Mouse (Mus musculus): ENCODE measurements around the gene Rpl3. TPM values are rescaled to one million over a fixed set of nuclear protein-coding genes. Genes with fewer than 3 reads are reported as not detected.

The Rpl3 gene
- polyA plus RNA-seq, 1 experiment from 2014 or later, result 1,289 TPM

DNA sequence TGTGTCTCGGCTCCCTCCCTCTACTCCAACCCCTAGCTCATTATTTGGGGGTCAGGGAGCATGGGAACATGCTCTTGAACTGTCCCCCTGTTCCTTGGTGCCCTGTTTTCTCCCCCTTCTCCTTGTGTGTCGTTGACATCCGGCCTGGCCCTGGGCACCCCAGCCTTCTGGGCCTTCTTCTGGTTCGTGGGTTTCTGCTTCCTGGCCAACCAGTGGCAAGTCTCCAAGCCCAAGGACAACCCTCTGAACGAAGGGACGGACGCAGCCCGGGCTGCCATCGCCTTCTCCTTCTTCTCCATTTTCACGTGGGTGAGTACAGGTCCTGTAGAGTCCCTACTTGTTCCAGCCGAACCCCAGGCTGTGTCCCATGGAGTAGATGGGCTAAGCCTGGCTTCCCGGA is 19.8 kb upstream of the Rpl3 start:
- Histone ChIP-seq H3K4me1 (ENCODE audit: control insufficient read depth, insufficient read depth, low read length) (no peaks in the 10 kb centered on the region), H3K27ac (replicated peaks; ENCODE audit: low read depth, low read length) (no peak overlapping the region), H3K9me3 (replicated peaks; ENCODE audit: control insufficient read depth, low read length) (no peaks in the 10 kb centered on the region), H3K27me3 (ENCODE audit: control insufficient read depth, insufficient read depth, low read length) (no peaks in the 10 kb centered on the region), H3K4me3 (ENCODE audit: low read depth, low read length) (no peak overlapping the region), H3K4me2 (ENCODE audit: low read depth, low read length) (no peak overlapping the region), H3K9ac (replicated peaks; ENCODE audit: low read length) (no peak overlapping the region), H3K36me3 (replicated peaks; ENCODE audit: control insufficient read depth, insufficient read depth, low read depth, low read length) (no peaks in the 10 kb centered on the region)
- no peak for ATAC-seq (replicated peaks; ENCODE audit: insufficient number of reproducible peaks, low FRiP score, low TSS enrichment, low read depth)
- DNase-seq (ENCODE audit: low spot score), result no peak
- 84% methylated on average over 12 of the region's 12 CpGs for WGBS

DNA sequence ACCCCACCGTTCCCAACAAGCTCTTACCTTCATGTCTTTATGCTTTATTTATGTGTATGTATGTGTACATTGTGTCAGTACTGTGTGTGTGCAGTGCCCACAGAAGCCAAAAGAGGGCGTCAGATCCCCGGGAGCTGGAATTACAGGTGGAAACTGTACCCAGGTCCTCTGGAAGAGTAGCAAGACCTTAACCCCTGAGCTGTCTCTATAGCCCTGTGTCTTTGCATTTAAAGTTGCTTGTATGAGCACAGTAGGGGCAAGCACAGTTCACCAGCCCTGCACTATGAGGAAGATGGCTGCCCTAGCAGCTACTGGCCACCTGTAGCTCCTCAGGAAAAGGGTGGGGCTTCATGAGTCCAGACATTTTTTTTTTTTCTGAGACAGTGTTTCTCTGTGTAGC is 15.9 kb upstream of the Rpl3 start:
- Histone ChIP-seq H3K9me3 (replicated peaks; ENCODE audit: control insufficient read depth, low read length) (no peaks in the 10 kb centered on the region), H3K36me3 (replicated peaks; ENCODE audit: control insufficient read depth, insufficient read depth, low read depth, low read length) (no peaks in the 10 kb centered on the region), H3K4me1 (ENCODE audit: control insufficient read depth, insufficient read depth, low read length) (no peaks in the 10 kb centered on the region), H3K27me3 (ENCODE audit: control insufficient read depth, insufficient read depth, low read length) (no peaks in the 10 kb centered on the region), H3K27ac (replicated peaks; ENCODE audit: low read depth, low read length) (no peak overlapping the region), H3K4me2 (ENCODE audit: low read depth, low read length) (no peak overlapping the region), H3K9ac (replicated peaks; ENCODE audit: low read length) (no peak overlapping the region), H3K4me3 (ENCODE audit: low read depth, low read length) (no peak overlapping the region)
- no peak for ATAC-seq (replicated peaks; ENCODE audit: insufficient number of reproducible peaks, low FRiP score, low TSS enrichment, low read depth)
- 87% methylated on average over 3 of the region's 3 CpGs for WGBS
- DNase-seq (ENCODE audit: low spot score), result no peak

DNA sequence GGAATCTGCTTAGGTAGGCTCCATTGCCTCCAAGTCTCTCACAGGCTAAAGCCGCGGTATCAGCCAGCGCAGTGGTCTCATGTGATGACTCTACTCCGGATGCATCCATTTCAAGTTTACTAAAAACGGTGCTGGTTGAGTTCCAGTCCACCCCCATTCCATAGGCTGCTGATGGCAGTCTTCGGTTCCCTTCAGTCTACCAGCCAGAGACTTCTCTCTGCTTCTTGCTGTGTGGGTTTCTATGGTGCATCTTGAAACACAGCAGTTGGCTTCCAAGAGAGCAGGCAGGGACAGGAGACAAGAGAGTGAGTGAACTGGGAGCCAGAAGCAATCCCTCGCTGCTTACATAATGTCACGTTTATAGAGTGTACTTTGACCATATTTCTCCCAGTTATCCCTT is 15.5 kb upstream of the Rpl3 start:
- H3K9ac ChIP-seq (replicated peaks; ENCODE audit: low read length), result no peak overlapping the region
- WGBS, result 94% methylated on average over 8 of the region's 8 CpGs
- no peaks in the 10 kb centered on the region for H3K4me1 ChIP-seq (ENCODE audit: control insufficient read depth, insufficient read depth, low read length)
- no peak overlapping the region for H3K27ac ChIP-seq (replicated peaks; ENCODE audit: low read depth, low read length)
- DNase-seq (ENCODE audit: low spot score), result no peak
- H3K9me3 ChIP-seq (replicated peaks; ENCODE audit: control insufficient read depth, low read length), result no peaks in the 10 kb centered on the region
- no peak for ATAC-seq (replicated peaks; ENCODE audit: insufficient number of reproducible peaks, low FRiP score, low TSS enrichment, low read depth)
- no peak overlapping the region for H3K4me3 ChIP-seq (ENCODE audit: low read depth, low read length)
- no peaks in the 10 kb centered on the region for H3K27me3 ChIP-seq (ENCODE audit: control insufficient read depth, insufficient read depth, low read length)
- H3K36me3 ChIP-seq (replicated peaks; ENCODE audit: control insufficient read depth, insufficient read depth, low read depth, low read length), result no peaks in the 10 kb centered on the region
- no peak overlapping the region for H3K4me2 ChIP-seq (ENCODE audit: low read depth, low read length)

DNA sequence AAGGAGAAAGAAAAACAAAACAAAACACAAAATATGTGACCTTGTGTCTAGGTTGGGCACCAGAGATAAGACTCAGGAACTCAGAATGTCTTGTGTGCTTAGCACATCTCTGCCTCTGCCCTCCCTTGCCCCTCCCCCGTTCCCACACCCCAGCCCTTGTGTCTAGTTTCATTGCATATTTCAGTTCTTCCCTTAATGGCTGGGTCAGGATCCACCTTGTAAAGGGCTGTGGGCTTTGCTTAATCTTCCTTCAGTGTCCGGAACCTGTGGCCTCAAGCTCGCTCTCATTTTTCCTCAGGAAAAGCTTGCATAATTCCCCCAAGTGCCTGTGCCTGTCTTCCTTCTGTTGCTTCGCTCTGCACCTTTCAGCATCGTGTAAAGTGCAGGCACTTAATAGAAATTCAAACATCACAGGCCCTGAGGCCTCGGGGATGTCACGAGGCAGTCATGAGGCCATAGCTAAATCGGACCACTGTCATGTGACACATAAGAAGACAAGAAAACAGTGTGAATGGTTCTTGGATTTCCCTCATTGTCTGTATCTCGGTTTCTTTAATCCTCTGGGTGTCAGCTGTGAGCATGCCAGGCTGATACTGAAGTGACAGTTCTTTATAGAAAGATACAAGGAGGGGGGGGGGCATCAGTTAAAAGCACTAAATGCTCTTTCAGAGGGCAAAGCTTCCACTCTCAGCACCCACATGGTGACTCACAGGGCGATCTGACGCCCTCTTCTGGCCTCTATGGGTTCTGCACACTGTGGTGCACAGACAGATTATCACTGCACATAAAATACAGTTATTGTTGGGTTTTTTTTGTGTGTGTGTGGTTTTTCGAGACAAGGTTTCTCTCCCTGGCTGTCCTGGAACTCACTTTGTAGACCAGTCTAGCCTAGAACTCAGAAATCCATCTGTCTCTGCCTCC is 14.1 kb upstream of the Rpl3 start:
- no peak for DNase-seq (ENCODE audit: low spot score)
- Histone ChIP-seq H3K36me3 (replicated peaks; ENCODE audit: control insufficient read depth, insufficient read depth, low read depth, low read length) (no peaks in the 10 kb centered on the region), H3K4me1 (ENCODE audit: control insufficient read depth, insufficient read depth, low read length) (no peaks in the 10 kb centered on the region), H3K27me3 (ENCODE audit: control insufficient read depth, insufficient read depth, low read length) (no peaks in the 10 kb centered on the region), H3K27ac (replicated peaks; ENCODE audit: low read depth, low read length) (no peak overlapping the region), H3K9ac (replicated peaks; ENCODE audit: low read length) (no peak overlapping the region), H3K9me3 (replicated peaks; ENCODE audit: control insufficient read depth, low read length) (no peaks in the 10 kb centered on the region), H3K4me3 (ENCODE audit: low read depth, low read length) (no peak overlapping the region), H3K4me2 (ENCODE audit: low read depth, low read length) (no peak overlapping the region)
- ATAC-seq (replicated peaks; ENCODE audit: insufficient number of reproducible peaks, low FRiP score, low TSS enrichment, low read depth), result no peak
- 72% methylated on average over 12 of the region's 12 CpGs for WGBS

DNA sequence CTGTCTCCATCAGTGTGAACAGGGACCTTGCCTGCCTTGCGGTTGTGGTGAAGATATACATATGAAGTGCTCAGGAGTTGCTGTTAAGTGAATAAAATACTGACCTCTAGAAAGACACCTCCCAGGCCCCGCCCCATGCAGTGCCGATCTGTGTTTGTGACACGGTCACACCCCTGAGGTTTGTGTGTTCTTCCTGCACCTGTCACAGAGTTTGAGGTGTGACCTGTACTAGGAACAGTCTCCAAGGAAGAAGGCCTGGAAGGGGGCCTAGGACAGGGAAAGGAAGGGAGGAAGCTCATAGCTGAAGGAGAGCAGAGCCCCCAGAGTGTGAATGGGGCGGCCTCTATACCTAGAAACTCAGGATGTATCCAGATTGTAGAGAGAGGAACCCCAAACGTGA is 10.8 kb upstream of the Rpl3 start:
- DNase-seq (ENCODE audit: low spot score), result no peak
- 84% methylated on average over 6 of the region's 6 CpGs for WGBS
- H3K36me3 ChIP-seq (replicated peaks; ENCODE audit: control insufficient read depth, insufficient read depth, low read depth, low read length), result no peaks in the 10 kb centered on the region
- H3K4me3 ChIP-seq (ENCODE audit: low read depth, low read length), result no peak overlapping the region
- ATAC-seq (replicated peaks; ENCODE audit: insufficient number of reproducible peaks, low FRiP score, low TSS enrichment, low read depth), result no peak
- H3K9me3 ChIP-seq (replicated peaks; ENCODE audit: control insufficient read depth, low read length), result no peaks in the 10 kb centered on the region
- H3K27ac ChIP-seq (replicated peaks; ENCODE audit: low read depth, low read length), result no peak overlapping the region
- H3K9ac ChIP-seq (replicated peaks; ENCODE audit: low read length), result no peak overlapping the region
- peaks cover 5% of the 10 kb centered on the region for H3K27me3 ChIP-seq (ENCODE audit: control insufficient read depth, insufficient read depth, low read length)
- H3K4me2 ChIP-seq (ENCODE audit: low read depth, low read length), result no peak overlapping the region
- H3K4me1 ChIP-seq (ENCODE audit: control insufficient read depth, insufficient read depth, low read length), result peaks cover under 1% of the 10 kb centered on the region; the same call in 1 of the 2 replicates

DNA sequence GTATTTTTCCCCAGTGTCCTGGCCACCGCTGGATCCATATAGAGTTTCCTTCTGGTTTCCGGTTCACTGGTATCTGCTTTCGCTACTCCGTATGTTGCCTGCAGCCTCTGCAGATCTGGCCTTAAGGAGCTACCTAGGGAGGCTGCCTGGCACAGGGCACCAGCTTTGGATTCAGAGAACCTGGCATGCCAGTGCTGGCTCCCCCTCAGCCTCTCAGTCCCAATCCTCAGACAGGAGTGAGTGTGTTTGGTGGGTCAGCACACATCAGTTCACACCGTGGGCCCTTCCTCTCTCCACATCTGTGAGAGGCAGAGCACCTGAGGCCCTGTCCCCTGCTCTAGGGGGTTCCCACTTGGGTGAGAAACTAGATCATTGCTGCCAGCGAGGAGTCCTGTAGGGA is 9.8 kb upstream of the Rpl3 start:
- Histone ChIP-seq H3K9me3 (replicated peaks; ENCODE audit: control insufficient read depth, low read length) (no peaks in the 10 kb centered on the region), H3K36me3 (replicated peaks; ENCODE audit: control insufficient read depth, insufficient read depth, low read depth, low read length) (no peaks in the 10 kb centered on the region), H3K4me1 (ENCODE audit: control insufficient read depth, insufficient read depth, low read length) (peaks cover 3% of the 10 kb centered on the region), H3K9ac (replicated peaks; ENCODE audit: low read length) (no peak overlapping the region), H3K4me2 (ENCODE audit: low read depth, low read length) (no peak overlapping the region), H3K4me3 (ENCODE audit: low read depth, low read length) (no peak overlapping the region), H3K27me3 (ENCODE audit: control insufficient read depth, insufficient read depth, low read length) (peaks cover 5% of the 10 kb centered on the region), H3K27ac (replicated peaks; ENCODE audit: low read depth, low read length) (no peak overlapping the region)
- 78% methylated on average over 6 of the region's 6 CpGs for WGBS
- DNase-seq (ENCODE audit: low spot score) (no peak), ATAC-seq (replicated peaks; ENCODE audit: insufficient number of reproducible peaks, low FRiP score, low TSS enrichment, low read depth) (no peak)

DNA sequence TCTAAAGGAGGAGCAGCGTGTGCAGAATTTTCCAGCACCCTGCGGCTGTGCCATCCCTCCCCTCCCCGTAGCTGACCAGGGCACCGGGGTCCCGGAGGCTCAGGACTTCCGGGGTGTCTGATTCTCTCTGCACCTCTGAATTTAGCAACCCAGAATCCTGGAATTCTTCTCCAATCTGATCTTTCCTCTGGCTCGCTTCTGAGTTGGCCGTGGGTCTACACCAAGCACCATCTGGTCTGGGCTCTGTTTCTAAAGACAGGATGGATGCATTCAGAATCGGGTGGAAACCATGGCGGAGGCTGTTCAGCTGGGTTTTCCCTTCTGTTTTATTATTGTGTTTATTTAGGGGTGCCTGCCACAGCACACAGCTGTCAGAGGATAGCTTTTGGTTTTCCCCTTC is 9.2 kb upstream of the Rpl3 start:
- Histone ChIP-seq H3K4me1 (ENCODE audit: control insufficient read depth, insufficient read depth, low read length) (peaks cover 3% of the 10 kb centered on the region), H3K9me3 (replicated peaks; ENCODE audit: control insufficient read depth, low read length) (no peaks in the 10 kb centered on the region), H3K4me3 (ENCODE audit: low read depth, low read length) (no peak overlapping the region), H3K27me3 (ENCODE audit: control insufficient read depth, insufficient read depth, low read length) (peaks cover 5% of the 10 kb centered on the region), H3K4me2 (ENCODE audit: low read depth, low read length) (no peak overlapping the region), H3K9ac (replicated peaks; ENCODE audit: low read length) (no peak overlapping the region), H3K27ac (replicated peaks; ENCODE audit: low read depth, low read length) (no peak overlapping the region), H3K36me3 (replicated peaks; ENCODE audit: control insufficient read depth, insufficient read depth, low read depth, low read length) (no peaks in the 10 kb centered on the region)
- no peak for ATAC-seq (replicated peaks; ENCODE audit: insufficient number of reproducible peaks, low FRiP score, low TSS enrichment, low read depth)
- no peak for DNase-seq (ENCODE audit: low spot score)
- WGBS, result 83% methylated on average over 10 of the region's 10 CpGs

DNA sequence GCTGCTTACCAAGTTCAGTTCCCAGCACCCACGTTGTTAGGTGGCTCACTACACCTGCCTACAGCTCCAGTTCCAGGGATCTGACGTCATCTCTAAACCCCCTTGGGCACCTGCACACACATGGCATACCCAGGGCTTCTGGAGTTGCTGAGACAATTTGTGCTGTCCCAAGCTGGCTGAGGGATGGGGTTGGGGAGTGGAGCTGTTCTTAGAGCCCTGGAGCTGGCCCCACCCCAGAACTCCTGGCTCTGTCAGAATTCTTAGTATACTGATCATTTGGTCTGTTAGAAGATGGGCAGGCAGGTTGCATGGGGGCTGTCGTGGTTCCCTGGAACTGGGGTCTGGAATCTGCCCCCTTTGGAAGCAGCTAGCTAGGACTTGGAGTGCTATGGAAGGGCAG is 8.5 kb upstream of the Rpl3 start:
- H3K4me1 ChIP-seq (ENCODE audit: control insufficient read depth, insufficient read depth, low read length), result peaks cover 3% of the 10 kb centered on the region
- no peaks in the 10 kb centered on the region for H3K9me3 ChIP-seq (replicated peaks; ENCODE audit: control insufficient read depth, low read length)
- WGBS, result 81% methylated on average over 3 of the region's 3 CpGs
- H3K27ac ChIP-seq (replicated peaks; ENCODE audit: low read depth, low read length), result no peak overlapping the region
- DNase-seq (ENCODE audit: low spot score), result no peak
- no peak overlapping the region for H3K4me3 ChIP-seq (ENCODE audit: low read depth, low read length)
- no peak overlapping the region for H3K4me2 ChIP-seq (ENCODE audit: low read depth, low read length)
- H3K27me3 ChIP-seq (ENCODE audit: control insufficient read depth, insufficient read depth, low read length), result peaks cover 5% of the 10 kb centered on the region
- no peak for ATAC-seq (replicated peaks; ENCODE audit: insufficient number of reproducible peaks, low FRiP score, low TSS enrichment, low read depth)
- H3K36me3 ChIP-seq (replicated peaks; ENCODE audit: control insufficient read depth, insufficient read depth, low read depth, low read length), result no peaks in the 10 kb centered on the region
- no peak overlapping the region for H3K9ac ChIP-seq (replicated peaks; ENCODE audit: low read length)
